Mouse (Mus musculus) lung, adult 2 months (tissue): ENCODE results near the gene Atp6ap1.
A peak's percentile ranks its signal among the peaks of the same experiment; 100 is the strongest.

Experiments used
- CTCF ChIP-seq: fragments of 200-500 bp; IDR thresholded peaks from 2 replicates; pipeline ENCODE4 v1.5.1; 2011; ENCODE audit warnings: mild to moderate bottlenecking, low read length, control low read depth; ENCODE audit not compliant: insufficient read depth
- POLR2A ChIP-seq: fragments of 200-500 bp; IDR thresholded peaks from 2 replicates; pipeline ENCODE4 v1.6.1; 2011; ENCODE audit warnings: low read depth, mild to moderate bottlenecking, control low read depth, low read length, borderline replicate concordance; ENCODE audit errors: extremely low read depth

- TF ChIP-seq CTCF (no peak), POLR2A (peak; percentile 73; the same call in 1 of the 2 replicates)
Measured at GRCm38 (mm10) chrX:74353467-74353770, 56.5 kb downstream of the Atp6ap1 start, which contains the start of gene Lage3.
